Mouse (Mus musculus): ENCODE results near the gene Rprd1b.

DNA sequence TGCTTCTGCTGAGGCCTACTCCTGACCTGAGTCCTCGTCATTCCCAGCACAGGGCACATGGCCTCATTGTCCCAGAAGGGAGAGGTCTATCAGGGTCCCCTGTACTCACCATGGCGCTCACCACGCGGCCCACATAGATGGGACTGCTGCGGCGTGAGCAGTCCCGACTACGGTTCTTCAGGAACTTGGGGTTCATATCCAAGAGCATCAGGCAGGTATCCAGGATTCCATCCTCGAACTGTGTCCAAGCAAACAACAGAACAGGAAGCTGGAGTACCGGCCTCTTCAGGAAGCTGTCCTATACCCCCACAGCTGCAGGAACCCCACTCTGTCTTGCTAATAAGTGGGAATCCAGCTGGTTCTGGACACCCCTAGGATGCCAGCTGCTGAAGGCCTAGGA lies 104.0 kb downstream of the Rprd1b start:
- TF ChIP-seq CTCF (IDR thresholded peaks at IDR 0.05; ENCODE audit: low read depth) (no peak), EP300 (IDR thresholded peaks at IDR 0.05; ENCODE audit: low read depth) (no peak)

All from liver, embryonic 14.5 days (tissue).